Mouse (Mus musculus): ENCODE results near the gene Apol7a. TPM values are rescaled to one million over a fixed set of nuclear protein-coding genes. Genes with fewer than 3 reads are reported as not detected.

Apol7a gene
- total and polyA plus RNA-seq, 2 experiments from 2014 or later: not detected

- no peak for DNase-seq (ENCODE audit: low spot score)
- no peaks in the 10 kb centered on the region for H3K9me3 ChIP-seq (ENCODE audit: low read length)
- H3K4me3 ChIP-seq (ENCODE audit: low read length): no peak overlapping the region
- WGBS: 70% methylated on average over 7 of the region's 7 CpGs
- no peak for ATAC-seq
- no peaks in the 10 kb centered on the region for H3K27me3 ChIP-seq (ENCODE audit: insufficient read depth, low read length)
- no peak for TF ChIP-seq CTCF (IDR thresholded peaks at IDR 0.05; ENCODE audit: low read depth)
- H3K4me2 ChIP-seq (ENCODE audit: low read depth, low read length): no peak overlapping the region
- no peak overlapping the region for H3K9ac ChIP-seq (replicated peaks; ENCODE audit: low read length)
- peaks cover 11% of the 10 kb centered on the region for H3K4me1 ChIP-seq (ENCODE audit: insufficient read depth, low read length)
- no peaks in the 10 kb centered on the region for H3K36me3 ChIP-seq (ENCODE audit: insufficient read depth, low read length)
- H3K27ac ChIP-seq: no peak overlapping the region
Measured at GRCm38 (mm10) chr15:77338451-77338850, 60.5 kb downstream of the Apol7a start.

Other genes with a start within 250 kb of the Apol7a start
- gene Rbfox2, start 92.1 kb downstream of the Apol7a start, total RNA-seq (2014; rRNA removed): 294 and 339 TPM in 2 replicates
- 84.1 and 91.9 TPM in 2 replicates for gene Rbfox2, start 92.1 kb downstream of the Apol7a start, polyA plus RNA-seq (2015; fragmentation: Nextera tagmentation; extraction: Ambion mirVana)
- gene Apol9a, start 12.0 kb upstream of the Apol7a start, total RNA-seq (2014; rRNA removed): 0.43 and 7.8 TPM in 2 replicates
- 1.0 and 1.2 TPM in 2 replicates for gene Apol9a, start 12.0 kb upstream of the Apol7a start, polyA plus RNA-seq (2015; fragmentation: Nextera tagmentation; extraction: Ambion mirVana)
- gene Apol7b, start 48.4 kb upstream of the Apol7a start, total RNA-seq (2014; rRNA removed): not detected in 2 replicates
- not detected in 2 replicates for gene Apol7b, start 48.4 kb upstream of the Apol7a start, polyA plus RNA-seq (2015; fragmentation: Nextera tagmentation; extraction: Ambion mirVana)
- gene Apol10a, start 77.9 kb upstream of the Apol7a start, total RNA-seq (2014; rRNA removed): 0.10 TPM in 1 of 2 replicates, not detected in the other
- gene Apol10a, start 77.9 kb upstream of the Apol7a start, polyA plus RNA-seq (2015; fragmentation: Nextera tagmentation; extraction: Ambion mirVana): not detected in 2 replicates
- gene Apol11a, start 109.2 kb upstream of the Apol7a start, total RNA-seq (2014; rRNA removed): not detected in 2 replicates
- gene Apol11a, start 109.2 kb upstream of the Apol7a start, polyA plus RNA-seq (2015; fragmentation: Nextera tagmentation; extraction: Ambion mirVana): not detected in 2 replicates
- not detected in 2 replicates for gene Apol7c, start 134.2 kb upstream of the Apol7a start, total RNA-seq (2014; rRNA removed)
- not detected in 2 replicates for gene Apol7c, start 134.2 kb upstream of the Apol7a start, polyA plus RNA-seq (2015; fragmentation: Nextera tagmentation; extraction: Ambion mirVana)
- not detected in 2 replicates for gene 1700025B11Rik, start 162.8 kb upstream of the Apol7a start, total RNA-seq (2014; rRNA removed)
- gene 1700025B11Rik, start 162.8 kb upstream of the Apol7a start, polyA plus RNA-seq (2015; fragmentation: Nextera tagmentation; extraction: Ambion mirVana): not detected in 2 replicates
- gene Apol10b, start 197.0 kb upstream of the Apol7a start, total RNA-seq (2014; rRNA removed): not detected in 2 replicates
- 0.08 TPM in 1 of 2 replicates, not detected in the other for gene Apol10b, start 197.0 kb upstream of the Apol7a start, polyA plus RNA-seq (2015; fragmentation: Nextera tagmentation; extraction: Ambion mirVana)
- gene Gm36245, start 200.1 kb upstream of the Apol7a start, total RNA-seq (2014; rRNA removed): not detected in 2 replicates
- not detected in 2 replicates for gene Gm36245, start 200.1 kb upstream of the Apol7a start, polyA plus RNA-seq (2015; fragmentation: Nextera tagmentation; extraction: Ambion mirVana)
- not detected in 2 replicates for gene Apol11b, start 244.2 kb upstream of the Apol7a start, total RNA-seq (2014; rRNA removed)
- not detected in 2 replicates for gene Apol11b, start 244.2 kb upstream of the Apol7a start, polyA plus RNA-seq (2015; fragmentation: Nextera tagmentation; extraction: Ambion mirVana)